Mouse (Mus musculus) kidney, postnatal 10 days (tissue): ENCODE results near the gene Pdgfb.

Source experiments
- DNase-seq: peaks from one replicate; pipeline ENCODE4 v3.0.0; 2021; ENCODE audit warnings: mixed read lengths

The Pdgfb gene

GRCm38 (mm10) chr15:80008461-80008860 is 6.3 kb downstream of the Pdgfb start:
- no peak for DNase-seq

DNA sequence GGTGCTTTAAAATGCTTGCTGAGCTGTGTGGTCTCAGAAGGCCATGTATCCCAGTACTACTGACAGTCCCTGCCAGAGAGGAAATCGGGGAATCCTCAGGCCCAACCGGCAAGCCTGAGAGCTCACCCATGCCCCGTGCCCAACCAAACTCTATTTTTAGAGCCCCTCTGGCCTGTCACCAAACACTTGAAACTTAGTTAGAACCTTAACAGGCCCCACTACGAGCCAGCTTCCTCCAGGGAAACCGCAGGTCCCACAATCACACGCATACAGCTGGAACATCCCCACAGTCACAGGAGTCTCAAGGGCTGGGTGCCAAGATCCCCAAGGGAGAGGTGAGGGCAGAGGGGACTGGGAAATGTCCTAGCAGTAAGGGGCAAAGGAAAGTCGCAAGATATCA is 8.6 kb downstream of the Pdgfb start:
- DNase-seq = peak; percentile 43

GRCm38 (mm10) chr15:80005436-80005835 is 9.3 kb downstream of the Pdgfb start:
- peak; percentile 50 for DNase-seq

- DNase-seq = peak; percentile 69
These were observed 10.0 kb downstream of the Pdgfb start for GRCm38 (mm10) chr15:80004644-80005340.

DNA sequence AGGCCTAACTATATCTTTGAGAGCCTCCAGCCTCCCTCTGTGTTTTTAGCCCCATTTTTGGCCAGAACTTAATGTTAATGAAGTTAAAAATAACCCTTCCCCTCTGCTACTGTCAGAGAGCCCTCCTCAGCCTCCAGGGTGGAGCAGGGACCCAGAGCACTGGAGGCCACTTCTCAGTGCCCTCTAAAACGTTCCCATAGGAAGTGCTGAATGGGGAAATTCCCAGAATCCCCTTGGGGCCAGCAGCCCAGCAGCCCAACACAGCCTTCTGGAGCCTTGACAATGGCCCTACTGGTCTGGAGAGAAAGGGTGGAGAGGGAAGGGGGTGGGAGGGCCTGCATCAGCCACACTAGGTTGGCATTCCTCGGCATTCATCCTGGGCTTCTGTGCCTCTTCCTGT is 11.2 kb downstream of the Pdgfb start:
- no peak for DNase-seq

DNA sequence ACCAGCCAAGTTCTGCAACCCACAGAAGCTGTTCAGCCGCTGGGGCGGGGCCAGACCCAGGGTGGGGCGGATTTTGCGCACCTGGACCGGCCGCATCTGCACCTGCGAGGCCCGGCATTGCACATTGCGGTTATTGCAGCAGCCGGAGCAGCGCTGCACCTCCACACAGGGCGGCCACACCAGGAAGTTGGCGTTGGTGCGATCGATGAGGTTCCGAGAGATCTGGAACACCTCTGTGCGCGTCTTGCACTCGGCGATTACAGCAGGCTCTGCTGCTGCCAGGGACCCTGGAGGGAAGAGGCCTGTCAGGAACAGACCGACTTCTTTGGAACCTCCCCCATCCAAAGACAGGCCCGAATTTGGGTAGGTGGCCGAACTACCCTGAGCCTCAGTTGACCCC is 13.2 kb downstream of the Pdgfb start:
- no peak for DNase-seq

GRCm38 (mm10) chr15:80000694-80001093 is 14.1 kb downstream of the Pdgfb start:
- peak; percentile 37 for DNase-seq

DNA sequence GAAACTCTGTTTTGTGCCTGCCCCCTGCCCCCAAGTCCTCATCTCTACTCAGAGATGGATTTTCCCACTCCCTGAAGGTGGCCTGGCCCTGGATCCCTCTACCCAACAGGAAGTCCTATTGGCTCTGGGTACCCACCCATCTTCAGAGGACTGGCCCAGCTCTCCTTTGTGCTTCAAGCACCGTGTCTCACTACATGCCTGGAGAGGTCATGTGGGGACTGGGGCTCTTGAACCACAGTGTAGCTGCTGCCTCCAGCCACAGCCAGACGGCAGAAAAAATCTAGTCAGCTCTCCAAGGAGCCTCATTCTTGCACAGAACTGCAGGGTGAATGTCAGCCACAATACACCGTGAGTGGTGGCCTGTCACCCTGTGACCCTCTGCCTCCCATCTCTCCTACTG is 16.8 kb downstream of the Pdgfb start:
- DNase-seq = no peak

GRCm38 (mm10) chr15:79996781-79997180 is 18.0 kb downstream of the Pdgfb start:
- peak; percentile 53 for DNase-seq

- DNase-seq = no peak
These were observed 19.2 kb downstream of the Pdgfb start for GRCm38 (mm10) chr15:79995552-79995951.

DNA sequence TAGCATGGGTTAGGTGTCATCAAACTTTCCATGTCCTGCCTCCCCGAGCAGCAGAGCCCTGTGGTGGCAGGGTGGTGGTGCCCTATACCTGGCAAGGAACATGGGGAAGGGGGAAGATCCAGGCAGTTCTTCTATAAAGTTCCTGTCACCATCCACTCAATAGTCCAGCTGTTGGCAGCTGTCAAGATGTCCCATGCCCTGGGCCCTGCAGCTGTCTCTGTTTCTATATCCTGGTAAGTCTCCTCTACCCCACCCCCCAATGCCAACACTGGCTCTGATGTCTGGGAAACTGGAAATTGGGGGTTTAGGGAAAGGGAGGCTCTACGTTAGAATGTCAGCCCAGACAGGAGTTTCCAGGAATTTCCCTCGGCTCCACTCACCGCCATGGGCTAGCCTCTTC is 20.2 kb downstream of the Pdgfb start:
- no peak for DNase-seq

- DNase-seq = no peak
These were observed 28.6 kb downstream of the Pdgfb start for GRCm38 (mm10) chr15:79986182-79986581.

DNA sequence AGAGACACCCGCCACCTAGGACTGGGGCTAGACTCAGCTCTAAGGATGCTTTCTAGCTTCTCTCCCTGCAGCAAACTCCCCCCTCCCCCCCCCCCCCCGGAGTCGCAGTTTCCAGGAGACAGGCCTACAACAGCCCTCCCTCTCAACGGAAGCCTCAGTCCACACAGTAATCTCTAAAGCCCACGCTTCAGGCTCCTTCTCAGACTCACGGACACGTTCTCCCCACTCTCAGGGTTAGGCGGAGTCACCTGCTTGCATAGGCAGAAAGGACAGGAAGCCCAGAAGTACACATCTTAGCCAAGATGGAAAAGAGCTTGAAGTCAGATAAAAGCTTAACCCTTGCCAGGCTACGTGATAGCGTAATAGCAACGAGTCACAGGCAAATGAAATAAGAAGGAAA is 29.3 kb downstream of the Pdgfb start:
- no peak for DNase-seq

GRCm38 (mm10) chr15:79984152-79984551 is 30.6 kb downstream of the Pdgfb start:
- DNase-seq = peak; percentile 27

DNA sequence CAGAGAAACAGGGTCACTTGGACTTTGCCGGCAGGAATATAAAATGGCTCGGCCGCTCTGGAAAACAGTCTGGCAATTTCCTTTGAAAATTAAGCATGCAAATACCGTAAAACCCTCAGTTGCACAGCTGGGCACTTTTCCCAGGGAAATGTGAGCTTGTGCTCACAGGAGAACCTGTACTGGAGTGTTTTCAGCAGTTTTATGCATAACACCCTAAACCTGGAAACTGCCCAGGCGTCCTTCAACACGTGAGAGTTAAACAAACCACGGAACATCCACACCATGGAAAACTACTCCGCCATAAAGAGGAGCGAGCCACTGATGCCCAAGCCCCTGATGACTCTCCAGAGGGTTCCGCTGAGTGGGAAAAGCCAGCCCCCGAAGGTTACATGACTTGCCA is 34.1 kb downstream of the Pdgfb start:
- DNase-seq = no peak

GRCm38 (mm10) chr15:79972186-79972585 is 42.6 kb downstream of the Pdgfb start:
- DNase-seq = no peak

DNA sequence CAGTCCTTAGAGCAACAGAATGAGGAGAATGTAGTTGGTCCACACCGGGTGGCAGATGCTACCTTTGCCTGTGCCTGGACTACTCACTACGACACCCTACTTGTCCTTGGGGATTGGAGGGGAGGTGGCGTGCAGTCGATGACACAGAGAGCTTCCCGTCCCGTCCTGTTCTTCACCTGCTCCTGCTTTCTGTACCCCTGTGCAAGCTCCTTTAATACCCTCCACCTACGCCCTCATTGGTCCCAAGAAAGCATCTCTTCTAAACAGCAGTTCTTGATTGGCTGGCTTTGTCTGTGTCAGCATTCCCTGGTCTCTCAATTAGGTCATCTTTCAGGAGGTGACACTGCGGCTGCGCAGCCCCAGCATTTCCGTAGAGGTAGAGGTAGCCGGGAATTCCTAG is 43.8 kb downstream of the Pdgfb start, which contains the start of gene Cbx7:
Gene Cbx7, minus strand, starts transcription at position 180 of the 400 bp plus-strand sequence.
- no peak for DNase-seq

DNA sequence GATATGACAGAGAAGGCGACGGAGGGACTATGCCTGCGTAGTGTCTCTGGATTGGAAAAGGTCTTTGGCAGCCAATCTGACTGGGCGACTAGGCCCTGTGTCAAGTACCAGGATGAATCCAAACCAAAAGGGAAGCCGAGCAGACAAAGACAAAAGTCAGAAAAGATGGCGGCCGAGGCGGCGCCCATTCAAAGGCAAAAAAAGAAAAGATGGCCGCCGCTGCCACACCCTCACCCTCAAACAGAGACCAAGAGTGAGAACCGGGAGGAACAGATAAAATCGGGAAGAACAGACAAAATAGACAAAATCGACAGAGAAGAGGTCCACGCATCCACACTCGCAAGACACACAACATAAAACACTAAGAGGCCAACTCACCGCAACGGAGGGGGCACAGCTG is 44.3 kb downstream of the Pdgfb start:
- no peak for DNase-seq

DNA sequence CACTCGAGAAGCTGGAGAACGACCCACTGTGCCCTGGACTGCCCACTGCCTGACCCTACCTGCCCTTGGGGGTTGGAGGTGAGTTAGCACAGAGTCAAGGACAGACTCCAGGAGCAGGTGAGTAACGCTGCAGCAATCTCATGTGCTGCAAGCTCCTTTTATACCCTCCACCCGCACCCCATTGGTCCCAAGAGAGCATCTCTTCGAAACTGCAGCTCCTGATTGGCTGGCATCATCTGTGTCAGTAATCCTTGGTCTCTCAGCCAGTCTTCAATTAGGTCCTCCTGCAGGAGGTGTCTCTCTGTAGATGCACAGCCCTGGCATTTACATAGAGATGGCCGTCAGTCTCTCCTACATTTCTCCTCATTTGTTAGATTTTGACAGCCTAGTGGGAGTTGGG is 47.4 kb downstream of the Pdgfb start:
- DNase-seq = no peak

- no peak for DNase-seq
These were observed 50.4 kb downstream of the Pdgfb start for GRCm38 (mm10) chr15:79964376-79964775.

DNA sequence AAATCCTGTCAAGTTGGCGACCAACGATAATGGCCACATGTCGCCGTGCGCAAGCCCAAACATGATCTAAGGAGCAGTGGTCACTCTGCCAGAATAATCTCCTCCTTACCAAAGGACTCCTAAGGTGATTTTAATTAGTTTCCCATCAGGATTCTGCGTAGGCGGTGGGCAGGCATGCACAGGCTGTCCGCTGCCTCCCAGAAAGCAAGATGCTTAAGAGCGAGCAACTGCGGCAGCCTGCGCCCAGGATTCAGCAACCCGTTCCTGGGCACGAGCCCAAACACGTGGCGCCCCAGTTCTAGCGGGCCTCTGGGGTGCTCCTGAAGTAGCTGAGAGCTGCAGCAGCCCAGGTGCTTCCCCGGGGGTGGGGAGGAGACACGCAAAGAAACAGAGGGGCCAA is 52.1 kb downstream of the Pdgfb start:
- no peak for DNase-seq

DNA sequence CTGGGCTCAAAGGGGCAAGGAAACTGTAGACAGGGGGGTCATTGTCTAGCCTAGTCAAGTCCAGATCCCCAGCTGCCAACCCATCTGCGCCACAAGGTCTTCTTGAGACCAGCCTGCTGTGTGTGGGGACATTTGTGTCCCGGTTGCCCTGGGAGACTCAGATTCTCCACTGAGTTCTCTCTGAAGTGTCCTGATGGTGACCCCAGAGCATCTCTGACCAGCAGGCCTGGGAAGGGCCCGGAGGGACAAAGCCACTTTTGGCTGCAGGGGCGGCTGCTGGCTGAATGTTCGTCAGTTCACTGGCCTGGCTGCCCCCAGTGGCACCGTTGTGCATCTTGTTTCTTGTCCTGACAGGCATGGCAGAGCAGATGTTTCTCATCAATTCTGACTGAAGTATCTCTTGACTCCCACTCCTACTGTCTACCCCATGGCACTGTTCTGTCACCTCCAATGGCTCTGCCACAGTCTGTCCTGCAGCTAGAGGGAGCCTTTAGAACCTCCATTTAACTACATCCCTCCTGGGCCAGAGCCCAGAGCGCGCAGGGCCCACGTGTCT is 53.3 kb downstream of the Pdgfb start:
- DNase-seq = peak; percentile 43

- DNase-seq = no peak
These were observed 56.4 kb downstream of the Pdgfb start for GRCm38 (mm10) chr15:79958418-79958817.

DNA sequence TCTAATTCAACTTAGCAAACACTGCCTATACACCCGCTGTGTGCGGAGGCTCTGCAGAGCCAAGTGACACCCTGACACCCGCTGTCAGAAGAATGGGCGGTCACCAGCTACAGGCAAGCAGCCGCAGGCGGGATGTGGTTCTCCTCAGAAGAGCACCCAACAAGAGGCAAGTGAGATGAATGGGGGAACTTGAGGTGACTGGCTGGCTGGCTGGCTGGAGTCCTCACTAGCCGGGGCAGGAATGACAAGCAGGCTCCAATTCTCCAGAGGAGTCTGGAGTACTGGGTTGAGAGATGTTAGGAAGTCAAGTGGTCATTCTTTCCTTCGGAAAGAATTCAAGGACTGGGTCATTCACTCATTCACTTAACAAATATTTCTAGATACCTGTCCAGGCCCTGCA is 58.2 kb downstream of the Pdgfb start:
- DNase-seq = peak; percentile 14

DNA sequence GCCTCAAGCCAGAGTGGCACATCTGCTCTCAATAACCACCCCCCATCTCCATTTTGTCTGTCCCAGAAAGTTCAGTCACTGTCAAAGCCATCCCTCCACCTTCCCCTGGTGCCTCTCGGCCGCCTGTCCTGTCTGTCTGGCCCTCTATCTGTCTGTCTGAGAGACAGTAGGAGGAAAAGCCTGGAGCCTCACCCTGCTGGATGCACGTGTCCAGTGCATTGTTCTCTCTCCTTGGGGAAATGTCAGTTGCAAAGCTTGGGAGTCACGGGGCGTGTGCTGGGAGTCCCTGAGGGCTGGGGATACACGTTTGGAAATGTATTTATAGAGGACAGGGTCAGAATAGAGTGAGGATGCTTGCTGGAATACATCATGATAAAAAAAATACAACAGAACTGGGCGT is 61.3 kb downstream of the Pdgfb start:
- DNase-seq = peak; percentile 37
